Mouse (Mus musculus): Measurements from ENCODE around the gene Utp14b.

The Utp14b gene

DNA sequence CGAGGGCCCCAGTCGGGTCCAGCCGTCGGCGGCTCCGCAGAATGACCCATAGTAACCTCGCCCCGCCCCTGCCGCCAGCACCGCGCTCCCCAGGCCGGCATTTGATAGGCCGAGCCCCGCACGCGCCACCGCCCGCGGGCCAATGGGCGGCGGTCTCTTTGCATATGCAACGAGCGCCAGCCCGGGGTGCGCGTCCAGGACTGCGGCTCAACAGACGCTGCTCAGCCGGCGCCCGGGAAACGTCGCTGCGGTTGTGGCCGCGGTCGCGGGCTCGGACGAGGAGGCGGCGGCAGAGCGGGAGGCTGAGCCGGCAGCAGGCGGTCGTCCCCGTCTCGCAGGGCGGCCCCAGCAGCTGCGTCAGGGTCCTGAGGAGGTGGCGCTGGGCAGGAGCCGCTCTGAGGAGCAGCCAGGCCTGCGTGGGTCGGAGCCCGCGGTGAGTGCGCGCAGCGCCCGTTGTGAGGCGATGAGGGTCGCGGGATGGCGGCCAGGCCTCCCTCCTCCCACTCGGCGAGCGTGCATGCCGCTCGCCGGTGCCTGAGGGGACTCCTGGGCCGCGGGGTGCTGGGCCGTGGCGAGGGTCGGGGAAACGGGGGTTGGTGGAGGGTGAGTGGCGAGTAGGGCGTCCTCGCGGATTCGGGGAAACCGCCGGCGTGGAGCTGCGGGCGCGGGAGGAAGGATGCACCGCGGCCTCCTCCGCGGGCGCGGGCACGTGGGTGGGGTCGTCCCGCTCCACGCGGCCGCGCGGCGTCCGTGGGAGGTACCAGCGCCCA is at the start of gene Utp14b, which contains the start of gene Acsl3:
Gene Utp14b, plus strand, starts transcription at position 368 of the 770 bp plus-strand sequence.
Gene Acsl3, plus strand, starts transcription at position 155 of the 770 bp plus-strand sequence.
- peak; percentile 85 to 89 for DNase-seq (ENCODE audit: low spot score in 2 of 2)

DNA sequence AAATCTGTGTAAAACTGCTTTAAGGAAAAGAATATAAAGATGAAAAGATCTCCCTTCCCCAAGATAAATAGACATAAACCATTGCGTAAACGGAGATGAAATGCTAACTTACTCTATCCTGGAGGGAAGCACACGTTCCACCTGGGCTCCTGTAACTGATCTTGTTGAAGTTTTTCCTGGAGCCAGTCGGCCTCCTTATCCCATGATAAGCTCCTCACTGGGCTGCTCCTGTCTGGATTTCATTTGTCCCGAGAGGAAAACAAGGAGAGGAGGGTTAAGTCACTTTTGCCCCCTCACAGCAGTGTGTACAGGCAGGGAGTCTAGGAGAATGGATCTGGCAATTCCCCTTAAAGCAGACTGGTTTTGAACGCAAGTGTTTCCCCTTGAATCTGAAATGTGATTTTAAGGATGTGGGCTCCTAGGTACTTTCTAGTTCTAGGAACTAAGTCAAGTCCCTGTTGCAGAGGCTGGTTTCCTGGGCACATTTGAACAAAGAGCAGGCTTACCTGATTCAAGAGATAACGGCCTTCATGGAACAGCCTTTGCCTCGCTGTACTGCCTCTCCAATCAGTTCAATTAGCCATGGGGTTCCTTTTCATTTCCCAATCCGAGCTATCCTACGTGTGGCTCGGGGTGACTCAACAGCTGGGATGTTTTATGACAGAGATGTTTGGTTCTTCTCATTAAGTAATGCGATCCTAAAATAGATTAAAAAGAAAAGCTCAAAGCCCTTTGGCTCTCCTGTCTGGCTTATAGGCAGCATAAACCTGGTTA is 48.5 kb upstream of the Utp14b start:
- DNase-seq (ENCODE audit: low spot score in 2 of 2): no peak

- DNase-seq (ENCODE audit: low spot score in 2 of 2): no peak
Observed at GRCm38 (mm10) chr1:78611039-78611438, 46.8 kb upstream of the Utp14b start.

DNA sequence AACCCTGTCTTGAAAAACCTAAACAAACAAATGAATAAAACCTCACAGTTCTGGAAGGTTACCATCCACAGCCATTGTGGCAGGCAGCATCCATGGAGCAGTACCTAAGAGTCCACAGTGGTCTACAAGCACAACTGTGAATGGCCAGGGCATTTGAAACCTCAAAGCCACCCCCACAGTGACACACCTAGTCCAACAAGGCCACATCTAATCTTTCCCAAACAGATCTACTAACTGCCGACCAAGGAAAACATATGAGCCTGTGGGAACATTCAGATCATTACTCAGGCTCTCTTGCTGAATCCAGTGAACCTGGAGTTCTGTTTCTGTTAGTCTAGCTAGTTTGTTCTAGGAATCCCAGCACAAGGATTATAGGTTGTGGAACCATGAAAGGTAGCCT is 44.9 kb upstream of the Utp14b start:
- DNase-seq (ENCODE audit: low spot score in 2 of 2): no peak

- no peak for DNase-seq (ENCODE audit: low spot score in 2 of 2)
Observed at GRCm38 (mm10) chr1:78624352-78624751, 33.5 kb upstream of the Utp14b start.

GRCm38 (mm10) chr1:78634486-78634885 is 23.4 kb upstream of the Utp14b start:
- DNase-seq (ENCODE audit: low spot score in 2 of 2): no peak

- no peak for DNase-seq (ENCODE audit: low spot score in 2 of 2)
Observed at GRCm38 (mm10) chr1:78640871-78641270, 17.0 kb upstream of the Utp14b start.

- no peak for DNase-seq (ENCODE audit: low spot score in 2 of 2)
Observed at GRCm38 (mm10) chr1:78641791-78642190, 16.0 kb upstream of the Utp14b start.

- no peak for DNase-seq (ENCODE audit: low spot score in 2 of 2)
Observed at GRCm38 (mm10) chr1:78642197-78642596, 15.6 kb upstream of the Utp14b start.

GRCm38 (mm10) chr1:78647317-78647885 is 10.4 kb upstream of the Utp14b start:
- no peak for DNase-seq (ENCODE audit: low spot score in 2 of 2)

GRCm38 (mm10) chr1:78649269-78650061 is 8.4 kb upstream of the Utp14b start:
- DNase-seq (ENCODE audit: low spot score in 2 of 2): no peak

DNA sequence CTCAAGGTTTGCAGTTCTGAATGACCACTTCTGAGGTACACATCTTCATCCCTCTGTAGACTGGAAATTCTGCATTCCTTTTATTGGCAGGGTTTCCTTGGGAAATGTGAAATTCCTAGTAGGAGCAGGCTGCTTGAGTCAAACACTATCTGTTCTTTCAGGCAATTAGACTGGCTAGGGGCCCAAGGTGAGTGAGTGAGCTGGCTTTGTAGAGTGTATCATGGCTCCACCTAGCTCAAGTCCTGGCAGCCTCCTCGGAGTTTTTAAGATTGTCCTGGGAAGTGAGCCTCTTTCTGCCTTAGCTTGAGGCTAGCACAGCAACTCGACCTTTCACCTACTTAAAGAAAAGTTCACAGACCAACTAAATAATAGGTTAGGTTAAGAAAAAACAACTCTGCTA is 1.4 kb upstream of the Utp14b start:
- no peak for DNase-seq (ENCODE audit: low spot score in 2 of 2)

- no peak for DNase-seq (ENCODE audit: low spot score in 2 of 2)
Observed at GRCm38 (mm10) chr1:78657021-78657629, 713 bp upstream of the Utp14b start.

- no peak for DNase-seq (ENCODE audit: low spot score in 2 of 2)
Observed at GRCm38 (mm10) chr1:78658441-78659269, 817 bp downstream of the Utp14b start.

- no peak for DNase-seq (ENCODE audit: low spot score in 2 of 2)
Observed at GRCm38 (mm10) chr1:78659270-78659823, 1.5 kb downstream of the Utp14b start.

- no peak for DNase-seq (ENCODE audit: low spot score in 2 of 2)
Observed at GRCm38 (mm10) chr1:78664326-78664725, 6.5 kb downstream of the Utp14b start.

DNA sequence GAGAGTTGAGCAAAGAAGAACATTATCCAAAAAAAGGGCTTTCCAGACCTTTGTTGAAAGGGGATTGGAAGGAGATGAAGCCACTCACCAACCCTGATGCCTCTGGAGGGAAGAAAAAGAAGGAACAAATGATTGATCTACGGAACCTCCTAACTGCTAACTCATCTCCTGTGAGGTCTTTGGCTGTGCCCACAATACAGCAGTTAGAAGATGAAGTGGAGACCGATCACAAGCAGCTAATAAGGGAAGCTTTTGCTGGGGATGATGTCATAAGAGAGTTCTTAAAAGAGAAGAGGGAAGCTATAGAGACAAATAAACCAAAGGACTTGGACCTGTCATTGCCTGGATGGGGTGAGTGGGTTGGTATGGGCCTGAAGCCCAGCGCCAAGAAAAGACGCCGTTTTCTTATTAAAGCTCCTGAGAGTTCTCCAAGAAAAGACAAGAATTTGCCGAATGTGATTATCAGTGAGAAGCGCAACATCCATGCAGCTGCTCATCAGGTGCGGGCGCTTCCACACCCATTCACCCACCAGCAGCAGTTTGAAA is 8.2 kb downstream of the Utp14b start:
- no peak for DNase-seq (ENCODE audit: low spot score in 2 of 2)

DNA sequence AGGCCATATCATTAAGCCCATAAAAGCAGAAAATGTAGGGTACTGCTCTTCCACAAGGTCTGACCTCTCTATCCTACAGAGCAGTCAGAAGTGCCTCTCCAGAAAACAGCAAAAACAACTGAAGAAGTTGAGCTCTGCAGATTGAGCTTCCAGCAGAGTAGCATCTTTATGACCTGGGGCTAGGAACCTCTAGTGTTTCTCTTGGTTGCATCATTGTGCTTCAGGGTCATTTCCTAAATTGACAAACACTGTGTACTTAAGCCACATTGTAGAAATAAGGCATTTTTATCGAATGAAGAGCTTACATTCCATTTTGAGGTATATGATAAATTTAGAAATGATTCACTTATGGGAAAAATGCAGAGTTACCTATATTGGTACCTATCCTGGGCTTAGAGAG is 8.7 kb downstream of the Utp14b start:
- DNase-seq (ENCODE audit: low spot score in 2 of 2): no peak

DNA sequence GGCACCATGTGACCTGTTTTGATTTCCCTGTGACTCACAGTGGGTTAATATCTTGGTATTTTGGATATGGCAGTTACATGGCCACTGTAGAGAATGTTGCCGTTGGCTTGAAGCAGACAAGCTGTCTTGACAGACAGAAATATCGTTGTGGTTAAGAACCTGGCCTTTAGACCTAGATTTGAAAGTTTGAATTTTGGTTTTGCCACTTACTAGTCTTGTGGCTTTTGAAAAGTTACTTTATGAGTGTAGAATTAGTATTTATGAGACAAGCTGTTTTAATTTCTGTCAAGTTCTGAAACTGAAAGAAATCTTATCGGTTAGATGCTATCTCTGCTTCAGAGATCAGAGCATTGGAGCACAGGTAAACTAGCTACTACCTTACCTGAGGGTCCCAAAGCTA is 24.5 kb downstream of the Utp14b start:
- no peak for DNase-seq (ENCODE audit: low spot score in 2 of 2)

GRCm38 (mm10) chr1:78684128-78684527 is 26.3 kb downstream of the Utp14b start:
- no peak for DNase-seq (ENCODE audit: low spot score in 2 of 2)

Measured in spleen, postnatal 14 days (tissue).